Mouse (Mus musculus) Patski (cell line): ENCODE measurements around the gene Pdpk1. TPM values are rescaled to one million over a fixed set of nuclear protein-coding genes. Genes with fewer than 3 reads are reported as not detected.
"Not testable (repeated sequence)": the region's sequence is repeated elsewhere in the genome, so short reads cannot be mapped to it uniquely, and the experiment has no call there.

Source experiments
- ATAC-seq: fragments of 100-300 bp; one replicate; pipeline ENCODE4 v1.8.0; 2021
- CTCF ChIA-PET: fragments of 350-600 bp; sonication (Branson Sonifier 250); formaldehyde crosslinking; loops from one replicate; lab custom pipeline; 2022; ENCODE audit warnings: inconsistent platforms; lab: Charles Lee
- POLR2A ChIA-PET: fragments of 350-600 bp; sonication (Branson Sonifier 250); formaldehyde crosslinking; loops from one replicate; lab custom pipeline; 2022; ENCODE audit warnings: antibody characterized with exemption, inconsistent platforms; lab: Charles Lee
- DNase-seq: peaks from one replicate; pipeline ENCODE4 v3.0.0-alpha.2; 2011; ENCODE audit warnings: low read depth, low spot score
- H3K27me3 ChIP-seq: fragments of 371-371 bp; one replicate; pipeline ENCODE4 v1.5.1; 2021
- CTCF ChIP-seq: fragments of 100-300 bp; IDR thresholded peaks from one replicate; pipeline ENCODE4 v1.5.1; 2021
- in situ Hi-C: fragments of 300-500 bp; cut with MboI; formaldehyde crosslinking; loops from 3 replicates; pipeline ENCODE4 v1.11.1; 2018; ENCODE audit warnings: low pct_unique_long_range_greater_than_20kb, mixed read lengths
- polyA plus RNA-seq: library from polyadenylated mRNA; unstranded; gene quantifications from one replicate; pipeline ENCODE4 v1.2.3, GENCODE M21; 2021

Gene Pdpk1
- polyA plus RNA-seq, 1 experiment from 2014 or later, result 31.3 TPM

DNA sequence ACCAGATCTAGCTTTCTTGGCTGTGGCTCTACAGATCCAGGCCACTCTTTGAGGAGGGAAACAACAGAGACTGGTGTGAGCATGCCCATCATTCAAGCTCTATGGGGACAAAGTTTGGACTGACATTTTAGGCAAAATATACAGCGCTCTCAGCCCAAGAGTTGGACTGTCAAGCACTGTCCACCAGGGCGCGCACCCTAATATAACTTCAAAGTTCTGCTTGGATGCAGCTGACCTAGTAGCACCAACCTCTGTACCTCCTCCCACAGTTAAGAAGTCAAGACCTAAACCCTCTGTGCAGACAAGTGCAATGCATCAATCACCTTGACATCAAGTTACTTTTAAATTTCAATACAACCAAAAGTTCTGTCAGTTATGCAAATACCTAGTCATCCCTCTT is 19.2 kb downstream of the Pdpk1 start:
- no peaks in the 10 kb centered on the region for H3K27me3 ChIP-seq
- POLR2A ChIA-PET, result no interaction called here
- no peak for TF ChIP-seq CTCF
- CTCF ChIA-PET, result interaction anchor here (1.7 kb wide), 1 partner anchor 9 kb away, joined by 5 read pairs; no protein-coding TSS in a partner anchor
- DNase-seq (no peak), ATAC-seq (no peak)
- in situ Hi-C loops, result no loop called here

DNA sequence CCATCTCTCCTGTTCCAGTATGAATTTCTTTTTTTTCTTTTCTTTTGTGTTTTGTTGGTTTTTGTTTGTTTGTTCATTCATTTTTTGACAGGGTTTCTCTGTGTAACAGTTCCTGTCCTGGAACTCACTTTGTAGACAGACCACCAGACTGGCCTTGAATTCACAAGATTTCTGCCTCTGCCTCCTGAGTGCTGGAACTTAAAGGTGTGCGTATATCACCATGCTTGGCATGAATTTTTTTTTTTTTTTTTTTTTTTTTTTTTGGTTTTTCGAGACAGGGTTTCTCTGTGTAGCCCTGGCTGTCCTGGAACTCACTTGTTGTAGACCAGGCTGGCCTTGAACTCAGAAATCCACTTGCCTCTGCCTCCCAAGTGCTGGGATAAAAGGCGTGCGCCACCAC is 21.5 kb downstream of the Pdpk1 start:
- CTCF ChIA-PET, POLR2A ChIA-PET, ATAC-seq, DNase-seq, in situ Hi-C loops, H3K27me3 ChIP-seq: not testable (repeated sequence)

DNA sequence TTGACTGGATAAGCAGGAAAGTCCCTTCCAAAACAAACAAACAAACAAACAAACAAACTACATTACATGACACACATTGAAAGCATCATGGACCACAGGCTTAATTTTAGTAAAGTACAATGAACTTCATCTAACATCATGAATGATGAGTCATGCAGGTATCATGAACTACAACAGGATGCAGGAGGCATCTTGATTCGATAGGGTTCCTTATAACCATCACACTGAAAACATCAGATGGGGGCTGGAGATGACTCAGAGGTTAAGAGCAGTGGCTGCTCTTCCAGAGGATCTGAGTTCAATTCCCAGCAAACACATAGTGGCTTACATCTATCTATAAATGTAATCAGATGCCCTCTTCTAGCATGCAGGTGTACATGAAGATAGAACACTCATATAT is 23.1 kb downstream of the Pdpk1 start:
- DNase-seq (no peak), ATAC-seq (no peak)
- in situ Hi-C loops, result no loop called here
- ChIA-PET POLR2A (no interaction called here), CTCF (no interaction called here)
- TF ChIP-seq CTCF, result no peak
- no peaks in the 10 kb centered on the region for H3K27me3 ChIP-seq

DNA sequence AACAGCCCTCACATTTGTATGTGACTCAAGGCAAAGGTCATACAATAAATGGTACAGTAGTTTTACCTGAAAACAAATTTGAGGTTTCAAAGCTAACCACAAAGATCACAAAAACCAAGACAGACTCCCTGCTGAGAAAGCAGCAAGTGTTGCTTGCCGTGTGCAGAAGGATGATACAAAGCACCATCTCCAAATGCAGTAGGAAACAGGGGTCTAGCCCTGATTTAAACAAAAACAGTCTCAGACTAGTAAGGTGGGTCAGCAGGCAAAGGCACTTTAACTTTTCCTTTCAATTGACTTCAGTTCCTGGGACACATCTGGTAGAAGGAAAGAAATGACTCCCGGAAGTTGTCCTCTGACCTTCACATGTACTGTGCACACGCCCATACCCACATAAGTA is 23.9 kb downstream of the Pdpk1 start:
- in situ Hi-C loops, result no loop called here
- TF ChIP-seq CTCF, result no peak
- DNase-seq (no peak), ATAC-seq (no peak)
- no peaks in the 10 kb centered on the region for H3K27me3 ChIP-seq
- POLR2A ChIA-PET, result no interaction called here
- CTCF ChIA-PET, result interaction anchor here (0.7 kb wide), 1 partner anchor 11 kb away, joined by 3 read pairs; no protein-coding TSS in a partner anchor

DNA sequence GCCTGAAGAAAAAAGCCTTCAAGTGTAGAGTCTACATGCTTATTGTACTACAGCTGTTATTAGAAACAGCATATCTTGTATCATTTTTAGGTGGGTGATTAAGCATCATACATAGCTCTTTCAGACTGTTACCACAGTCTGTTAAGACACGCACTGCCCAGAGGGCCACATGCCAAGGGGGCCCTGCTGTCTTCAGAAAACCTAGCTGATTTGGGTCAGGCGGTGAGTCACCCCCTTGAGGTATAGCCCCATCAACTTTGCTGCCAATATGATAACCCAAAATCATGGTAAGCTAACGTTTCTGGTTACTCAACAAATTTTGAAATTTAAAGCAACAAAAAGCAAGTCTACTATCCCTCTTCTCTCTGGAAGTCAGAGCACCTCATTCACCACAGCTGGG is 31.3 kb downstream of the Pdpk1 start:
- POLR2A ChIA-PET, result no interaction called here
- in situ Hi-C loops, result no loop called here
- TF ChIP-seq CTCF, result no peak
- CTCF ChIA-PET, result no interaction called here
- no peaks in the 10 kb centered on the region for H3K27me3 ChIP-seq
- ATAC-seq, result no peak
- DNase-seq, result no peak

DNA sequence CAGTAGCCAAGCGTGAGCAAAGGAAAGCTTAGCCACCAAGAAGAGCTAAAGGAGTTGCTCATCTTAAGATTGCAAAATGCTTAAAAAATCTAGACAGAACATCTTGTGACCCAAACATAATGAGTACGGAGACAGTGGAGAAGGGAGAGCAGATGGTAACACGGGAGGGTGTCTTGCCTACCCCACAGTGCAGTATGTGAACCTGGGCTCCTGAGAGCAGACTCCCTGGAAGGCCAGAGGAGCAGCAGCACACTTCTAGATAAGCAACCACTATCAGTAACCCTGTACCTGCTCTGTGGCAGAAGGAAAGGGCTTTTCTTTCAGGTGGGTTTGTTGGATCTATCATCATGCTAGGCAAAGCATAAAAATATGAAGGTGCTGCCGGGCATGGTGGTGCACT is 37.7 kb downstream of the Pdpk1 start:
- DNase-seq (no peak), ATAC-seq (no peak)
- in situ Hi-C loops, result no loop called here
- ChIA-PET CTCF (no interaction called here), POLR2A (no interaction called here)
- TF ChIP-seq CTCF, result no peak
- no peaks in the 10 kb centered on the region for H3K27me3 ChIP-seq

DNA sequence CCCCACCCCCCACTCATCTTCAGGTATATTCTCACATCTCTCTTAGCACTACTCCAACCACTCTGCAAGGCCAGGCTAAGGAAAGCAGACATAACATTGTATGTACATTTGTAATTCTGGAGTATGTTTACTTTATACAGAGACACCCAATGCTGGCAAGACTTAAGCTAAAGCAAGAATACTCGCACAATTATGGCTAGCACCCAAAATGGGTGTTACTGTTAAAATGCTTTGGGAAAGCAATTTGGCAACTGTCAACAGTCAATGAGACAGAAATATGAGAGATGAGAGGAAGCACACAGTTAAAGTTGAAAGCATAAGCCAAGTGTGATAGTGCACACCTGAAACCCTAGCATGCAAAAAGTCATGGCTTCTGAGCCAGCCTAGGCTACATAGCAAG is 39.5 kb downstream of the Pdpk1 start:
- no peak for TF ChIP-seq CTCF
- CTCF ChIA-PET, result no interaction called here

DNA sequence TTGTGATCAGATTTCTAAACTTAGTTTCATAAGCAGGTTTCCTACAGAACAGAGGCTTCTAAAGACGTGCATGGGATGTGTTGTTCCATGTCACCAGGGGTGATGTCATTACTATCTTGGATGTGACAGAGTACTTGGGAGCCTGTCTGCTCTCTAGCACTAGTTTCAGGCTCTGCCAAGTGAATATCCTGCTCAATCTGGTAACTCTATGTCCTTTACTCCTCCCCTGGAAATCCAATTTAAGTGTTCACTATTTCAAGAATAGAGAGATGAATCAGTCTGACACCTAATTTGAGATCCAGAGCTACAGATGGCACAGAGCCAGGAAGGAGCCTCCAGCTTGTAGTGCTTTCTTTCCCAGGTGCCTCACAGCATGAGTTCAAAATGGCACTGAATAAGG is 41.8 kb downstream of the Pdpk1 start:
- ATAC-seq, result no peak
- peak; percentile 13 for DNase-seq
- TF ChIP-seq CTCF, result no peak
- CTCF ChIA-PET, result no interaction called here
- POLR2A ChIA-PET, result interaction anchor here (0.6 kb wide), 2 partner anchors 14 to 463 kb away, joined by 3 read pairs; no protein-coding TSS in a partner anchor
- H3K27me3 ChIP-seq, result no peaks in the 10 kb centered on the region
- in situ Hi-C loops, result no loop called here

More for the DNA sequence above, 39.5 kb downstream of the Pdpk1 start:
- DNase-seq, result no peak
- in situ Hi-C loops, result no loop called here
- H3K27me3 ChIP-seq, result no peaks in the 10 kb centered on the region
- ATAC-seq, result no peak
- POLR2A ChIA-PET, result no interaction called here

DNA sequence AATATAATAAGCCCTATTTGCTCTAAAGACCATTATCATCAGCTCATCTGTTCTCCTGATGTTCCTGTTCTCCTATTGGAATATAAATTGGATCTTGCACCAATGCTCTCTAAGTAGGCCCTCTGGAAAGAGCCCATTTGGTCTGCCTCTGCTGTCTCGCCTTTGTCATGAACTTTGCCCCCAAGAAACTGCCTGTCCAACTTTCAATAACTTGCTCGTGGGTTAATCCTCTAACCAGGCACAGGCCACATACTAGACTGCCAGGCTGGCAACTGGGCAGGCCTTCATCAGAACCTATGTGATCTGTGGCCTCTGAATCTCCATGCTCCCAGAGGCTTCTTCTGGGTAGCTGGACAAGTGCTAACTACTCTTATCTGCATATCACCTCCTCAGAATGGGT is 45.6 kb downstream of the Pdpk1 start:
- POLR2A ChIA-PET, result interaction anchor here (0.6 kb wide), 1 partner anchor 69 kb away, joined by 3 read pairs; no protein-coding TSS in a partner anchor
- no peak for ATAC-seq
- no peaks in the 10 kb centered on the region for H3K27me3 ChIP-seq
- no peak for DNase-seq
- in situ Hi-C loops, result no loop called here
- TF ChIP-seq CTCF, result no peak
- CTCF ChIA-PET, result interaction anchor here (1.0 to 1.1 kb wide), 2 partner anchors 11 to 25 kb away, joined by 3 read pairs; no protein-coding TSS in a partner anchor

DNA sequence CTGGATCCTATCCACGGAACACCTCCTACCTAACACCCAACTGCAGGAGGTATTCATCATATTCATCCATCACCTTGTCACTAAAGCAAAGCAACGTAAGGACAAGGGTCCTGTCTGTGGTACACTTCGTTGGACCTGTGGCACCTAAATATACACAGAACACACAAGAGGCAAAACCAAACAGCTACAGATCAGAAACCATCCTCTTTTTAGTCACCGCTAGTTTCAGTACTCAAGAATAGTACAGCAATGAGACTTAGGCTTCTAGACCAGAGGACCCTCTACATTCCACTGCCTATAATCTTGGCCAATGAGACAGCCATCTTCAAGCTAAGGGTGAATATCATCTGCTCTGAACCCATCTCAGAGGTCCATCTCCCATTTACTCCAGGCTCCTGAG is 52.4 kb downstream of the Pdpk1 start:
- DNase-seq (no peak), ATAC-seq (no peak)
- POLR2A ChIA-PET, result no interaction called here
- in situ Hi-C loops, result no loop called here
- TF ChIP-seq CTCF, result no peak
- CTCF ChIA-PET, result no interaction called here
- H3K27me3 ChIP-seq, result no peaks in the 10 kb centered on the region

DNA sequence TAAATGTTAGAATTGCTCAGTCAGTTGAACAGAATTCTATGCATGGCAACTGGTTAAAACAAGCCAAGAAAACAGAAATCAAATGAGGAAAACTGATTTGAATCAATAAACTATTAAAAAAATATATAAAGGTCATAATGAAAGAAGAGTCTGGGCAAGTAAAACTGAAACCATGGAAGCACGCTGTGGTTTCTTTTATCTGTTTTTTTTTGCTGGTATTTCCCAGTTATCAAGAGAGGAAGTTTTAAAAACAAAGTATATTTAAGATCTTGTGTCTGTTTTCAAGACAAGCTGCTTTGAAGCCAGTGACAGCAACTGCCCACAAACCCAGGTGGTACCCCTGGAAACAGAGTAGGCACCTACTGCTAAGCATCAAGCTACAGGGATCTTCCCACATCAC is 60.1 kb downstream of the Pdpk1 start:
- no peaks in the 10 kb centered on the region for H3K27me3 ChIP-seq
- CTCF ChIA-PET, result no interaction called here
- no peak for ATAC-seq

DNA sequence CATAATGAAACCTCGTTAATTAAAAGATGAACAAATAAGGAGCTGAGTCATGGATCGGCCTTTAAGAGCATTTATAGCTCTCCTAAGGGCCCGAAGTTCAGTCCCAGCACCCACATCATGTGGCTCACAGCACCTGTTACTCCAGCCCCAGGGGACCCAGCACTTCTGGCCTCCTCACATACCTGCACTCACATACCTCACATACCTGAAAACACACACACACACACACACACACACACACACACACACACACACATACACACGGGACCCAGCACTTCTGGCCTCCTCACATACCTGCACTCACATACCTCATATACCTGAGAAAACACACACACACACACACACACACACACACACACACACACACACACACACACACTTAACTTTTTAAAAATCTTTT is 64.3 kb downstream of the Pdpk1 start:
- H3K27me3 ChIP-seq, DNase-seq, POLR2A ChIA-PET, ATAC-seq, in situ Hi-C loops, CTCF ChIA-PET: not testable (repeated sequence)

More for the DNA sequence above, 60.1 kb downstream of the Pdpk1 start:
- no peak for DNase-seq
- in situ Hi-C loops, result no loop called here
- no peak for TF ChIP-seq CTCF
- POLR2A ChIA-PET, result no interaction called here
